Mouse (Mus musculus) megakaryocyte, adult 5-6 weeks (primary cell): Measurements from ENCODE around the gene Prb1. TPM values are rescaled to one million over a fixed set of nuclear protein-coding genes. Genes with fewer than 3 reads are reported as not detected.
"Not testable (repeated sequence)": the region's sequence is repeated elsewhere in the genome, so short reads cannot be mapped to it uniquely, and the experiment has no call there.

Source experiments
- ATAC-seq: 2 replicates; pipeline ENCODE4 v1.8.0; 2016; ENCODE audit warnings: mild to moderate bottlenecking, inconsistent platforms; ENCODE audit not compliant: poor library complexity, severe bottlenecking
- total RNA-seq, 2 experiments: library from RNA; stranded (forward) in 1 of 2; stranded (reverse) in 1 of 2; fragments of 153-499, 151-499 nt in 1 of 2; fragments of 221-1000, 200-1000 nt in 1 of 2; gene quantifications; 2 replicates each; pipeline versions ENCODE4 v1.2.3 to v1.2.4; 2015 to 2017

Gene Prb1
- total RNA-seq (2015) (not detected in 2 replicates), total RNA-seq (2017) (not detected in 2 replicates)

DNA sequence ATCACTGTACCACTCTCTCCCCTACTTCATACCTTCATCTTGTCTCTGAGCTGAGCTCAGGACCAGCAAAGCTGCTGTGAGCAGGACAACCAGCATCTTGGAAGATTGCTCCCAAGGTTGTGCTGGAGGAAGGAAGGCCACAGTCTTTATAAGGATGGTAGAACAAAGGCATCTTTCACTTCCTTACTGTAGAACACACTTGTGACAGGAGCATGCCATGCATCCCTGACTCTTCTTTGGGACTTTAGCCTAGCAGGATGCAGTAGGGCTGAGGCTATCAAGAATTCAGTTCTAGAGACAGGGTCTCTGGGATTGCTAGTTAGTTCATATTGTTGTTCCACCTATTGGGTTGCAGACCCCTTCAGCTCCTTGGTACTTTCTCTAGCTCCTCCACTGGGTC is at the start of gene Prb1:
TSS of gene Prb1 (minus strand) at position 101 of the 400 bp plus-strand sequence.
- not testable (repeated sequence) for ATAC-seq

Other genes starting within 250 kb of the Prb1 start
- not detected in 2 replicates for gene Prpmp5, start 104.2 kb upstream of the Prb1 start, total RNA-seq (2015)
- gene Prpmp5, start 104.2 kb upstream of the Prb1 start, total RNA-seq (2017) = not detected in 2 replicates
- not detected in 2 replicates for gene Gm8882, start 153.6 kb upstream of the Prb1 start, total RNA-seq (2015)
- not detected in 2 replicates for gene Gm8882, start 153.6 kb upstream of the Prb1 start, total RNA-seq (2017)